Mouse (Mus musculus) stomach, embryonic 14.5 days (tissue): Measurements from ENCODE around the gene Myo16. TPM values are rescaled to one million over a fixed set of nuclear protein-coding genes. Genes with fewer than 3 reads are reported as not detected.

Experiments
- ATAC-seq: fragments of 200-750 bp; cut with Nextera tagmentation; 2 replicates; pipeline ENCODE4 v1.8.0; 2017; ENCODE audit warnings: low read depth, moderate TSS enrichment; ENCODE audit not compliant: insufficient number of reproducible peaks, insufficient read depth, low FRiP score
- H3K27ac ChIP-seq: fragments of 300-500 bp; sonication (generic); 2 replicates; pipeline ENCODE4 v1.5.1; 2014; ENCODE audit warnings: mild to moderate bottlenecking, low read length, moderate library complexity, mixed read lengths
- H3K27me3 ChIP-seq: fragments of 300-500 bp; sonication (generic); 2 replicates; pipeline ENCODE4 v1.6.1; 2014; ENCODE audit warnings: low read length, control low read depth, mixed read lengths; ENCODE audit not compliant: control insufficient read depth, insufficient read depth
- H3K36me3 ChIP-seq: fragments of 300-500 bp; sonication (generic); 2 replicates; pipeline ENCODE4 v1.6.1; 2014; ENCODE audit warnings: mild to moderate bottlenecking, control low read depth, low read length, moderate library complexity, mixed read lengths; ENCODE audit not compliant: control insufficient read depth, insufficient read depth
- H3K4me1 ChIP-seq: fragments of 300-500 bp; sonication (generic); 2 replicates; pipeline ENCODE4 v1.6.1; 2014; ENCODE audit warnings: low read length, control low read depth, mixed read lengths; ENCODE audit not compliant: control insufficient read depth, insufficient read depth
- H3K4me2 ChIP-seq: fragments of 300-500 bp; sonication (generic); replicated peaks from 2 replicates; pipeline ENCODE4 v1.6.1; 2014; ENCODE audit warnings: low read depth, low read length, control low read depth
- H3K4me3 ChIP-seq: fragments of 300-500 bp; sonication (generic); 2 replicates; pipeline ENCODE4 v1.5.1; 2014; ENCODE audit warnings: low read depth, low read length, control low read depth
- H3K9ac ChIP-seq: fragments of 300-500 bp; sonication (generic); replicated peaks from 2 replicates; pipeline ENCODE4 v1.6.1; 2014; ENCODE audit warnings: low read depth, mild to moderate bottlenecking, control low read depth, low read length, moderate library complexity, mixed read lengths
- H3K9me3 ChIP-seq: fragments of 300-500 bp; sonication (generic); 2 replicates; pipeline ENCODE4 v1.6.1; 2016; ENCODE audit warnings: low read depth, low read length, control low read depth; ENCODE audit not compliant: control insufficient read depth
- WGBS: fragments of 180-500 bp; shearing (Covaris S2); extraction: QIAGEN DNeasy Blood & Tissue Kit; methylation state at CpG from one replicate; pipeline ENCODE4 v1.1.7; 2014; 5-methylcytosine and 5-hydroxymethylcytosine counted together
- polyA plus RNA-seq: library from polyadenylated mRNA; unstranded; fragments of >200 nt; fragmentation: Nextera tagmentation; extraction: Ambion mirVana; gene quantifications from 2 replicates; pipeline ENCODE4 v1.2.1, GENCODE M21; 2014

Gene Myo16
- polyA plus RNA-seq, 1 experiment from 2014 or later = 6.4 TPM

DNA sequence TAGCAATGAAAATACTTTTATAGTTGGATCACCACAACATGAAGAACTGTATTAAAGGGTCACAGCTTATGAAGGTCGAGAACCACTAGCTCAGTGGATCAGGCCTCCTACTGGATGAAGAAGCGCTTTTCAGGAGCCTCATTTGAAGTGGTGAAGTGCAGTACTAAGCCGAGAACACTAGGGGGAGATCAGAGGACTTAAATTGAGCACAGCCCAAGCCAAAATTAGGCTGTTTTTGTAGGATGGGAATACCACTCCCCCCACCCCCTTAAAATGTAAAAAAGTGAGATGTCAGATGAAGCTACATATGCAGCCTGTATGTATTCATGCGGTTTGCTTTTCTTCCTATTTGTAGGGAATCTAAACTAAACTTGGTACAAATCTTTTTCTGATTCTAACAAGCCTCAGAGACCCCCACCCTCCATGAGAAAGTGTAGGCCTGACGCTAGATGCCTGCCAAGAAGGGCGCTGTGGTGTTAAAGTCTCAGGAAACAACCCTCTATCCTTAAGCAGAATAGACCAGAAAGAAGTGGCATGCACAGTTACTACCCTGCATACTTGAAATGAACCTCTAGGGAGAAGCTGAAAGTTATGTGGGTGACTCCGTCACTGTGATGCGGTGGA is 77.1 kb downstream of the Myo16 start:
- Histone ChIP-seq H3K4me3 (no peak overlapping the region), H3K4me1 (no peaks in the 10 kb centered on the region), H3K4me2 (no peak overlapping the region), H3K27ac (no peak overlapping the region), H3K9me3 (no peaks in the 10 kb centered on the region), H3K9ac (no peak overlapping the region), H3K27me3 (no peaks in the 10 kb centered on the region), H3K36me3 (no peaks in the 10 kb centered on the region)
- ATAC-seq = no peak
- WGBS = 56% methylated on average over 8 of the region's 8 CpGs

DNA sequence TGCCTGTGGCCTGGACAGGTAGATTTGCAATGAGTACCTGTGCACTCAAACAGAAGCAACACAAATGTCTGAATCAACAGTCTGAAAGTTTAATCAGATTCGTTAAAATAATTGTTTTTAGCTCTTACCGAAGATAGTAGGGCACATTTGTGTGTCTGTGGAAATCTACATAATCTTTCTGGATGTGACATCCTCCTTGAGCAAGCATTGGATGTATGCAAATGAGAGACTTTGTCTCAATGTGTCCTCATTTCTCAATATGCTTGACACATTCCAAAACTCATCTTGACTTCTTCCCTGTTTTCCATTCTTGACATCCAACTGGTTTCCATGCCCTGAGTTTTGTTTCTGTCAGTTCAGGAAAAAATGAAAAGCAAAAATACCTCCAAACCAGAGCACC is 80.8 kb downstream of the Myo16 start:
- no peak overlapping the region for H3K4me2 ChIP-seq
- H3K36me3 ChIP-seq = no peaks in the 10 kb centered on the region
- no peak overlapping the region for H3K4me3 ChIP-seq
- no peak overlapping the region for H3K27ac ChIP-seq
- H3K27me3 ChIP-seq = no peaks in the 10 kb centered on the region
- ATAC-seq = no peak
- no peak overlapping the region for H3K9ac ChIP-seq
- 83% methylated on average over 2 of the region's 2 CpGs for WGBS
- H3K9me3 ChIP-seq = no peaks in the 10 kb centered on the region
- no peaks in the 10 kb centered on the region for H3K4me1 ChIP-seq

DNA sequence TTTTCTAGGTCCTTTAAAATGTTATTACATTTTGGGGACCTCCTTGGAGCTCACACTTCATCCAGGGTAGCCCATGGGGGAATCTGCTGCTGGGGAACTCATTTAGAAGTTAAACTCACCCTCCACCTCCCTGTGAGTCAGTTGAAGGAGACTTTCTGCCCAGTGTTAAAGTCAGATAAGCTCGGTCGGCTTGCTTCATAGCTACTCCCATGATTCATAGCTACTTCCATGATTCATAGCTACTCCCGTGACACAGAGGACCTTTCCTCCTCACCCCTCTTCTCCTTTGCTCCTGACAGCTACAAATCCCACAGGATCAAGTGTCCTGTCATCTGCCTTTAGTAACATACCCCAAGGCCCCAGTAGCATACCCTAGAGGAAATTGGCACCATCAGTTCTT is 89.6 kb downstream of the Myo16 start:
- no peaks in the 10 kb centered on the region for H3K9me3 ChIP-seq
- no peaks in the 10 kb centered on the region for H3K27me3 ChIP-seq
- H3K4me3 ChIP-seq = no peak overlapping the region
- no peak overlapping the region for H3K27ac ChIP-seq
- no peak overlapping the region for H3K4me2 ChIP-seq
- no peak overlapping the region for H3K9ac ChIP-seq
- no peak for ATAC-seq
- H3K4me1 ChIP-seq = no peaks in the 10 kb centered on the region
- H3K36me3 ChIP-seq = no peaks in the 10 kb centered on the region
- WGBS = 30% methylated on average over 3 of the region's 3 CpGs

DNA sequence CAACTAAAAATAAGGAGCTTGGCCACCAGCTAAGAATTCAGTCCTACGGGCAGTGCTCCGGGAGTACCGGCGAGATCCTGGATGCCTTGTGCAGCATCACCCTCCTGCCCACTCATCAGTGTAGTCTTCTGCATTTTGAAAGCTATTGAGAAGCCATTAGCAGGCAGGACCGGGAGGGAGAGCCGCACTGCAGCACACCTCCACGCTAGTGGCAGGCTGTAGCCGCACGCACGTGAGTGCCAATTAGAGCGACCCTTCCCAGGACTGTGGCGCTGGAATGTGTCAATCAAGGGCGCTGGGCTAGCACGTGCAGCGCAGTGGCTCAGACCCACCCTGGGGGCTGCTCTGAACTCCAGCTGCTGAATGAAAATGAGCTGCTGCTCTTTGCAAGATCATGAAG is 95.4 kb downstream of the Myo16 start:
- no peak overlapping the region for H3K4me2 ChIP-seq
- H3K9ac ChIP-seq = no peak overlapping the region
- H3K4me3 ChIP-seq = no peak overlapping the region
- 3% methylated on average over 15 of the region's 15 CpGs for WGBS
- H3K4me1 ChIP-seq = peaks cover 5% of the 10 kb centered on the region; the same call in 1 of the 2 replicates
- no peaks in the 10 kb centered on the region for H3K27me3 ChIP-seq
- H3K27ac ChIP-seq = no peak overlapping the region
- no peak for ATAC-seq
- H3K36me3 ChIP-seq = no peaks in the 10 kb centered on the region
- H3K9me3 ChIP-seq = no peaks in the 10 kb centered on the region

DNA sequence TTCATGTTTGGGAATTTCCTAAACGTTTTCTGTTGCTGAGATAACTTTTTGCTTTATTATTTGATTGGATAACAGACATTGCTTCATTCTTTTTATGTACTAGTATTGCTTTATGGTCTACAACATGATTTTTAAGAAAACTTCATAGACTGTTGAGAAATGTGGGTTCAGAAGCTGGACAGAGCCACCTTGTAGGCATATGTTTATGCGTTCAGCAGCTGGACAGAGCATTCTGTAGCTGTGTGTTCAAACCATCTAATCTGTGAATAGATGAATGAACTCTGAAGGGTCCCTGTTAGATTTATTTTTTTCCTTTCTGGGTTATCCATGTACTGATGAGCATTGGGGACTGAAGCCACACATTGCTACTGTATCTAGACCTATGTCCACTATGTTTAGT is 102.0 kb downstream of the Myo16 start:
- H3K27ac ChIP-seq = no peak overlapping the region
- 53% methylated on average over 2 of the region's 2 CpGs for WGBS
- no peak overlapping the region for H3K4me3 ChIP-seq
- H3K4me1 ChIP-seq = no peaks in the 10 kb centered on the region
- H3K27me3 ChIP-seq = no peaks in the 10 kb centered on the region
- H3K9me3 ChIP-seq = no peaks in the 10 kb centered on the region
- no peak for ATAC-seq
- no peak overlapping the region for H3K4me2 ChIP-seq
- H3K36me3 ChIP-seq = no peaks in the 10 kb centered on the region
- H3K9ac ChIP-seq = no peak overlapping the region

DNA sequence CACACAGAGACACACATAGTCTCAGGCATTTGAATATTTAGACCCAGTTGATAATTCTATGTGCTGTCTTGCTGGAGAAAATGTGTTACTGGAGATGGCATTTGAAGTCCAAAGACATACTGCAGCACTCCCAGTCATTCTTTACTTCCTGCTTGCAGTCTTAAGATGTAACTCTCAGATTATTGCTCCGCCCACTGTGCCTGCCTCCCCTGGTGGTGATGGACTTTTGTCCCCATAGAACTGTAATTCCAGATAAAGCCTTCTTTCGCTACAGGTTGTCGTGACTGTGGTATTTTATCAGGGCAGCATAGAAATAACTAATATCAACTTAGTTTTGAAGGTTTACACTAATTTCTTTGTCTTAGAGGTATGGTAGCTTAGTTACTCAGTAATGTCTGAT is 102.9 kb downstream of the Myo16 start:
- ATAC-seq = no peak

DNA sequence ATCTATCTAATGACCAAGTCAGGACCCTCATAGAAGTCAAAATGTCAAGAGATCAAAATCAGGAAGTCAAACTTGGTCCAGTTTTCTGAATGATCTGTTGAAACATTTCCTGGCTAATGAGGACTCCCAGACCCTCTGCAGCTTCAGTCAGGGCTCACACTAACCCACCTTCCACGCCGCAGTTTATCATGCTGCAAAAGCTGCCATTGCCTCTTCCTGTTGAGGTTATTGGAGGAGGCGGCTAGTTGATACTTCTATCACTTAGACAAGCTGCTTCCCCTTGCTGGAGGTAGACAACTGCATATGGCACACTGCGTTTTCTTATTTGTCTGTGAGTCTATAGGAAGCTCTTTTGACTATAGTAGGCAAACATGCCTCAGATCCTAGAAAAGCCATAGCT is 116.4 kb downstream of the Myo16 start:
- H3K9ac ChIP-seq = no peak overlapping the region
- no peaks in the 10 kb centered on the region for H3K36me3 ChIP-seq
- no peak overlapping the region for H3K4me2 ChIP-seq
- H3K4me1 ChIP-seq = no peaks in the 10 kb centered on the region
- ATAC-seq = no peak
- WGBS = 84% methylated on average over 4 of the region's 4 CpGs
- no peaks in the 10 kb centered on the region for H3K9me3 ChIP-seq
- no peak overlapping the region for H3K27ac ChIP-seq
- H3K4me3 ChIP-seq = no peak overlapping the region
- H3K27me3 ChIP-seq = no peaks in the 10 kb centered on the region

More for the DNA sequence above, 102.9 kb downstream of the Myo16 start:
- no peaks in the 10 kb centered on the region for H3K4me1 ChIP-seq
- no peak overlapping the region for H3K27ac ChIP-seq
- no peak overlapping the region for H3K4me3 ChIP-seq
- H3K9ac ChIP-seq = no peak overlapping the region
- no peak overlapping the region for H3K4me2 ChIP-seq
- H3K9me3 ChIP-seq = no peaks in the 10 kb centered on the region
- H3K27me3 ChIP-seq = no peaks in the 10 kb centered on the region
- 79% methylated on average over 3 of the region's 3 CpGs for WGBS
- no peaks in the 10 kb centered on the region for H3K36me3 ChIP-seq

DNA sequence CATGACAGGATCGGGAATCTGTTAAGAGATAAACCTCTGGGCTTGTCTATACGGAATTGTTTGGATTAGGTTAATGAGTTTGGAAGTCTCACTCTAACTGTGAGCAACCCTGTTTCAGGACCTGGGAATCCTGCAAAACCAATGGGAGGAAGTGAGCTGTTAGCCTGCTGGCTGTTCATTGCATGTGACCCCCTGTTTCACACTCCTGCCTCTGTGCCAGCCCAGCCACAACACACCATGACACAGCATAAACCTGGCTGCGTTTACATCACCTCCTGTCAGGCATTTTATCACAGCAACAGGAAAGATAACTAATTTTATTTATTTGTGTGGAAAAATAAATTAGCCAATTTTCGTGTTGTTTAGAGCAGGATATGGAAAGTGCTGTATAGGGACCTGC is 138.9 kb downstream of the Myo16 start:
- 0 out of 2 replicates have a peak, but pooled peaks cover 4% of the 10 kb centered on the region for H3K4me1 ChIP-seq
- WGBS = 40% methylated on average over 4 of the region's 4 CpGs
- no peak overlapping the region for H3K4me3 ChIP-seq
- no peak for ATAC-seq
- no peak overlapping the region for H3K4me2 ChIP-seq
- no peaks in the 10 kb centered on the region for H3K27me3 ChIP-seq
- no peak overlapping the region for H3K27ac ChIP-seq
- no peaks in the 10 kb centered on the region for H3K9me3 ChIP-seq
- H3K9ac ChIP-seq = no peak overlapping the region
- H3K36me3 ChIP-seq = no peaks in the 10 kb centered on the region

DNA sequence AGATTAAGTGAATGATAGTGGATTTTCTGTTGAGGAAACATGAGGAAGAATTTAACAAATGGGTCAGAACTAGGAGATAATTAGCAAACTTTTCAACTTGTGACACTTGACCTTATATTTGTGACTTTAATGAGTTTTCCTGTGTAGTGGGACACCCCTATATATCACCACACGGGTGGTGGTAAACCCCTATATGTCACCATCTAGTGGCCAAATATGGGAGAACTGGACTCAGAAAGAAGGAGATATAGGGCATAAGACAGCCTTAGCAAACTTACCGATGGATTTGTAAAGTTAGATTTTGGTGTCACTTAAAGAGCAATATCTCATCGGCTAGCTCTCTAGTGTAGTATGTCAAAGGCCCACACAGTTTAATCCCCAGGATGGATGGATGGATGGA is 147.1 kb downstream of the Myo16 start:
- ATAC-seq = no peak

More for the DNA sequence above, 147.1 kb downstream of the Myo16 start:
- Histone ChIP-seq H3K9me3 (no peaks in the 10 kb centered on the region), H3K4me2 (no peak overlapping the region), H3K9ac (no peak overlapping the region), H3K4me1 (no peaks in the 10 kb centered on the region), H3K36me3 (no peaks in the 10 kb centered on the region), H3K4me3 (no peak overlapping the region), H3K27ac (no peak overlapping the region), H3K27me3 (no peaks in the 10 kb centered on the region)
- WGBS = 47% methylated on average over 3 of the region's 3 CpGs
